Mouse (Mus musculus): ENCODE results near the gene Abcg5.

- TF ChIP-seq EP300 (IDR thresholded peaks at IDR 0.05; ENCODE audit: insufficient read depth, low read depth, low read length) (no peak), POLR2A (IDR thresholded peaks at IDR 0.05; ENCODE audit: insufficient read depth, low read depth, low read length) (no peak)
Observed at GRCm38 (mm10) chr17:84731361-84731760, 48.5 kb upstream of the Abcg5 start.
